Mouse (Mus musculus) liver, embryonic 14.5 days (tissue): ENCODE measurements around the gene Ep400.

ENCODE experiments used
- CTCF ChIP-seq: IDR thresholded peaks from 2 replicates; pipeline ENCODE4 v1.5.1; 2016; ENCODE audit warnings: antibody characterized with exemption, low read depth, control low read depth
- EP300 ChIP-seq: IDR thresholded peaks from 2 replicates; pipeline ENCODE4 v1.6.1; 2016; ENCODE audit warnings: antibody characterized with exemption, low read depth

DNA sequence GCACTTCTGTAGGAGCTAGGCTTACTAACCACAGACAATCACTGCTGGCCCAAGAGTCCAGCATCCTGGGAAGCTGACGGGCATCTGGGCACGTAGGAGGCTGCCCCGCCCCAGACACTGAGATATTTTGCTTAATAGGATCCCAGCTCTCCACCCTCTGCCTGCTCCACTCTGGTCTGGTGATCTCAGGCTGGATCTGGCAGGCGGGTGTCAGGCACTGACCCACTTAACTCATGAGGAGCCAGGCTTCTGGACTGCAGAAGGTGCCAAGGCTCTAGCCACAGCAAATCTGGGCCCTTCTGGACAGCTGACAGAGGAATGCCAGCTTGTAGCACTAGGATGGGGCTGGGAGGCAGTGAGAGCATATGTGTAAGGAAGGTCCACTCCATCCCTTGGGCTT lies 31.7 kb upstream of the Ep400 start:
- no peak for TF ChIP-seq CTCF
- TF ChIP-seq EP300, result no peak
